Mouse (Mus musculus) mouse embryonic stem cell (cell line): Measurements from ENCODE around the gene Dnmbp.

Source experiments
- in situ Hi-C, 2 experiments: fragments of 300-500 bp; cut with MboI; formaldehyde crosslinking; loops; 1 replicate in 1 of 2; 3 replicates in 1 of 2; pipeline ENCODE4 v1.14.3; 2019 to 2020; ENCODE audit warnings: low sequenced_read_pairs in 2 of 2, low pct_unique_long_range_greater_than_20kb in 1 of 2, mixed read lengths in 1 of 2; ENCODE audit not compliant: unreplicated experiment in 1 of 2

Dnmbp gene

DNA sequence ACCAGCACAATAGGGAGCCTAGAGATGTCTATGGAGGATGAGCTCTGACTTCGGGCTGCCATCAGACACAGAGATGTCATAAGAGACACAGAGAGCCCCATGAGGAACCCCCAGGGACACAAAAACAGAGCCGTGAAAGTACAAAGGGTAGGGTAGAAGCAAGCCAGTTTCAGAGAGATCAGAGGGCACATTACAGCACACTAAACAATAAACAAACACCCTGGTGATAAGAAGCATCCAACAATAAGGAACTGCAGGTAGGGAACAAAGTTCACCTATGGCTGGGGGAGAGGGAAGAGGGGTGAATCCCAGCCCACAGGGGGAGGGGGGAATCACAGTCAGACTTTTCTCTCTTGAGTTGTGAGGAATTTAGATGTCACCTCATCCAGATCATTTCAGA, 52.3 kb downstream of the Dnmbp start:
- in situ Hi-C loops, result no loop called here

GRCm38 (mm10) chr19:43887242-43887641, 52.7 kb downstream of the Dnmbp start:
- in situ Hi-C loops, result no loop called here

DNA sequence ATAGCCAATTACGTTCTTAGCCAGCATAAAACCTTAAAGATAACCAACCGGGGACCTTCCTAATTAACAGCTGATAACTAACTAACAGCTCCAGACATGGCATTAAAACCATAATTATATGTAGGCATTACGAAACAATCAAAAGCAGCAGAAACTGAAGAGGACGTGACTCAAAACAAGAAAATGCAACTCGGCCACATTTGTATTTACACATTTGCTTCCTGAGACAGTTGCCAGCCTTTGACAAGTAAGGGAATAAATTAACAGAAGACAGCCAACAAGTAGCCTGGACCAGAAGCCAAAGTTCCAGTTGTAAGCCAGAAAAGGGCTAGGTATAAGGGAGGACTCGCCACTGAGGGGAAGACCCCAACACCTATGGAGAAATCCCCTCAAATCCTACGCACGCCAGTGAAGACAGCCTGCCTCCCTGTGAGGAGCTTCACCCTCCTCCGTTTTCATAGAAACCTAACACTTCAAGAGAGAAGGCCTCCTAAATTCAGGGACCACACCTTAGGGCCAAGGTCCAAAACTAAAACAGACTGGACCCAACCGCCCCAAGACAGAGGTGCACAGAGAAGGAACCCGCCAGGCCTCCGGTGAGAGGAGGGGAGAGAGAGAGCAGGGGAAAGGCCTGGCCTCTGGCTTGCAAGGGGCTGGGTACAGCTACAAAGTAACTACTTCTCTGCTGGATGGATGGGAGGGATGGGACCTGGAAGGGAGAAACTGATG, 53.5 kb downstream of the Dnmbp start:
- in situ Hi-C loops, result no loop called here

- in situ Hi-C loops, result no loop called here
Measured at GRCm38 (mm10) chr19:43884668-43885498, 55.1 kb downstream of the Dnmbp start.

GRCm38 (mm10) chr19:43882895-43883573, 57.0 kb downstream of the Dnmbp start:
- in situ Hi-C loops, result no loop called here

DNA sequence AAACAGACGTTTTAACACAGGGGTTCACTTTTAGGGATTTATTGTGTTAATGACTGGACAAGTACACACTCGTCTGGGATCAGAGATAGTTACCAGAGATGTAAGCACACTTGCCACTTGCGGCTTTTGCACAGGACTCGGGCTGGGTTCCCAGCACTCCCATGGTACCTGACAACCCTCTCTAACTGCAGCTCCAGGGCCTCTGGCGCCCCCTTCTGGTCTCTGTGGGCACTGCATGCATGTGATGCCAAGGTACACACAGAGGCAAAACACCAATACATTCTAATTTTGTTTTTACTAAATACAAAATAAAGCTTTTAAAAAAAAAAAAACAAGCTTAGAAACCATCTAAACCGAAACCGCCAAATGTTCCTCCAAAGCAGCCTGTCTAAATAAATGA, 58.4 kb downstream of the Dnmbp start:
- in situ Hi-C loops, result no loop called here

DNA sequence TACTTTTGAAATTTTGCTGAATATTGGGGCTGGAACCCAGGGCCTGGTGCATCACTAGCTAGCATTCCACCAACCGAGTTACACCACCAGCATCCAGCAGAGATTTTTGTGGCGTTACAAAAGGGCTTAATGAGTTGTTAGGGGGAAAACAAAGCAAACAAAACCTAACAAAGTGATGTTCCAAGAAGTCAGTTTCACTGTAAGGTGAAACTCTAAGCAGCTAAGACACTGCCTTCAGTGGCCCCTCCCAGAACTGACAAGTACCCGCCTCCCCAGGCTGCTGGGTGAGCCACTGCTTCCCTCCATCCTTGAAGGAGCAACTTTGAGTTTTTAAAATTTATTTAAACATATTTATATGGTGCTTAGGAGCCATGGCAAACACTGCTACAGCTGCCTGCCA, 59.6 kb downstream of the Dnmbp start:
- in situ Hi-C loops, result no loop called here

GRCm38 (mm10) chr19:43879401-43880212, 60.4 kb downstream of the Dnmbp start:
- in situ Hi-C loops, result no loop called here

DNA sequence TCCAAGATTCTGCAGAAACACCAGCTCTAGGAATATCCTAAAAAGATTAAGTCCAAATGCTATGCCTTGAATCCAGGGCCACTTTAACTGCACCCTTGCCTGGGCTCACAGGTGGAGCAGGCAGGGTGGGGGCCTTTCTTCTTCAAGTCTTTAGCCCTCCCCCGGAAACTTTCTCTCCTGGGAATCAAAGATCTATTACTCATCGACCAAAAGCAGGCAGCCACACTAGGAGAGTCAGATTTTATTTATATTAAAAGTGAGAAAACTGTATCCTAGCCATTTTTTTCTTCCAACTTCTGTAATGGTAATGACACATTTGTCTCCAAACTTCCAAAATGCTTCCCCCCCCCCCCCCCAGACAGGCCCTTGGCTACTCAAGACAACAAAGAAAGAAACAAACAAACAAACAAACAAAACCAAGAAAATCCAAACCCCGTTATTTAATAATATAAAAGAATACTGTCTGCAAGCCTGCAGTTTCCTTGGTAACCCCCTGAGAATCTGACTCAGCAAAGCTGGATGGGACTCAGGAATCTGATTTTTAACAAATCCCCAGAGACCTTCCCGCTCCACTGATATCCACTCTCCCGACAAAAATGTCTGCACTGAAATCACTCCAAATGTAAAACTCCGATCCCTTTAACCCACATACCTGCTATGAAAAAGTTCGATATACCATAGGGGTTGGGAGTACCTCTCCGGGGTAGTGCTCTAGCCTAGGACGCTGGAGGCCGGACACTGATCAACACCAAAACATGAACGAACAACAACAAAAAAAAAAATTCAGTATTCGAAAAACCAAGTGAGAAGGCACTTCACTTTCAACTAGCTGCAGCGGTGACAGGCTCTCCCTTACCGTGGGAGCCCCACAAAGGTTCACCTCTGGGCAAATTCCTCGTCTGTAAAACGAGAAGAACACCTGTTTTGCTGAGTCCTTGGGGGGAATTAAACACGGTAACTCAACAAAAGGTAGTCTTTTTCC, 61.6 kb downstream of the Dnmbp start:
- in situ Hi-C loops, result no loop called here

GRCm38 (mm10) chr19:43877364-43877763, 62.6 kb downstream of the Dnmbp start:
- in situ Hi-C loops, result no loop called here

- in situ Hi-C loops, result no loop called here
Measured at GRCm38 (mm10) chr19:43875996-43876395, 64.0 kb downstream of the Dnmbp start.

DNA sequence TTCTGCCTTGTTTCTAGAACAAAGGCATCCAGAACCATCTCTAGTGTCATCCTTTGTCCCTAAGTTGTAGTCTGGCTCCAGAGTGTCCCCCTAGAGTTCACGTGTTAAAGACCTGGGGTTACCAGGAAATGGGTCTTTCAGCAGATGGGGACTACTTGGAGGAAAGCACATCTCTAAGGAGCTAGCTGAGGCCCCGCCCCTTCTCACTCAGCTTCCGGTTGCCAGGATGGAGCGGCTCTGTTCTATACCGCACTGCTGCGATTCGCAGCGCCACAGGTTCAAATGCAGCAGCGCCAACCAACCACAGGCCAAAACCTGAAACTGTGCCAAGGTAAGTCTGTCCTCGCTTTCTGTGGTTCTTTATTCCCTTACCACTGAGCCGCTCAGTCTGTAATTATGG, 65.6 kb downstream of the Dnmbp start:
- in situ Hi-C loops, result no loop called here

DNA sequence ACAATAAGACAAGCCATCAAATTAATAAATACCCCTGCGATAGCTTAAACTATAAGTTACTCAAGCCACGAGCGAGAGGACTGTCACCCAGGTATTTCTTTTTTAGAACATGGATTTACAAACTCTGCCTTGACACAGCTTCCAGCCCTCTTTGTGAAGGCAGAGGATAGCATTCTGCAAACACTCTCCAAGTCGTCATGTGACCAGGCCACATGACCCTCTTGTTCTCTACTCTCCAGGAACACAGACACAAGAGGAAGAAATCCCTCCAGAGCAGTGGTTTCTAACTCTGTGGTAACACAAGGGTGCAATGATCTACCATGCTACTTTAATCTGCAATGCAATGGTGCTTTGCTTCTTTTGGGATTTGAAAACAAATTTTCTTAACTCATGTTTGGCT, 69.6 kb downstream of the Dnmbp start:
- in situ Hi-C loops, result no loop called here

- in situ Hi-C loops, result no loop called here
Measured at GRCm38 (mm10) chr19:43857347-43857746, 82.6 kb downstream of the Dnmbp start.

DNA sequence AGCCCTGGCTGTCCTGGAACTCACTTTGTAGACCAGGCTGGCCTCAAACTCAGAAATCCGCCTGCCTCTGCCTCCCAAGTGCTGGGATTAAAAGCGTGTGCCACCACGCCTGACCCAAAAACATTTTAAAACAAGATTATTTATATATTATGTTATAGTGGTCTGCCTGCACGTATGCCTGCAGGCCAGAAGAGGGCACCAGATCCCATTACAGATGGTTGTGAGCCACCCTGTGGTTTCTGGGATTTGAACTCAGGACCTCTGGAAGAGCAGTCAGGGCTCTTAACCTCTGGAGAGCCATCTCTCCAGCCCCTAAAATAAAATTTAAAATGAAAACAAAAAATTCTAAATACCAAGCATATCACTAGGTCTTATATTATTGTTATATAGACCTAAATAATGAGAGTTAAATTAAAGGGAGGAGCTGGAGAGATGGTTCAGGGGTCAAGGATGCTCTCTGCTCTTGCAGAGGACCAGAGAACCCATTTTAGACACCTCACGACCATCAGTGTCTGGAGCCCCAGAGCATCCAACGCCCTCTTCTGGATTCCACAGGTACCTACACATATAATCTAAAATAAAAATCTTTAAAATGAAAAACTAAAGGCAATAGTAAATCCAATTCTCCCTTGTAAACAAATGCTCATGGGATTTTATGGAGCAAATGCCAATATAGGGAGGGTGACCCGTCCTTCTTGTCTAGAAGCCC, 87.0 kb downstream of the Dnmbp start:
- in situ Hi-C loops, result no loop called here

DNA sequence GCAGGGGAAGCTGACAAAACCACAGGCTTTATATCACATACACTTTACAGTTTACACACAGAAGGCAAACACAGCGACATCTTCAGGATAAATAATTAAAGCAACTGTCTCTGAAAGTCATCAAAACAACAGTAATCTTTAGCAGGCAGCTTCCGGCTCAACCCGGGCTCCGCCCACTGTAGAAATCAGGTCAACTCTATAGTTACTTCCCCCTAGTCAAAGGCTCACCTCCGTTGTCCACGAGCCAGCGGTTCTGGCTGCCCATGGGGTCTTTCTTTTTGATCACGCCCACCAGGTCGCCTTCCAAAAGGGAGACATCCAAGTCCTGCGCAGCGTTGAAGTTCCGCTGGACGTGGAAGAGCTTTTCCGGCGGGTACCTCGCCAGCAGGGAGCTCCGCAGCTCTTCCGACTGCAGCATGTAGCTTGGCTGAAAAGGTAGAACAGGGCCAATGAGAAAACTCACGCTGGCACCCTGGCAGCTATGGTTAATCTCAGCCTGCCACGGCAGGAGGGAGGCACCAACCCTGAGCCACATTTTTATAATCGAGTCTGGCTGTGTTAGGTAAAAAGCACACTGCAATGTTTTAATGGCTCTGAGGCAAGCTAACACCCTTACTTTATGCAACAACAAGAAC, 87.9 kb downstream of the Dnmbp start:
- in situ Hi-C loops, result no loop called here

- in situ Hi-C loops, result no loop called here
Measured at GRCm38 (mm10) chr19:43850026-43850425, 90.0 kb downstream of the Dnmbp start.
